Mouse (Mus musculus): ENCODE data around the gene Ccdc191. TPM values are rescaled to one million over a fixed set of nuclear protein-coding genes. Genes with fewer than 3 reads are reported as not detected.

Gene Ccdc191
- polyA plus RNA-seq, 1 experiment from 2014 or later: 14.4 TPM

- Histone ChIP-seq H3K27me3 (ENCODE audit: control insufficient read depth, insufficient read depth, low read length) (no peaks in the 10 kb centered on the region), H3K36me3 (ENCODE audit: control insufficient read depth, insufficient read depth, low read length) (no peaks in the 10 kb centered on the region), H3K27ac (replicated peaks; ENCODE audit: low read depth, low read length) (no peak overlapping the region), H3K4me1 (ENCODE audit: control insufficient read depth, insufficient read depth, low read length) (no peaks in the 10 kb centered on the region), H3K4me3 (ENCODE audit: low read depth, low read length) (no peak overlapping the region), H3K9ac (ENCODE audit: low read length) (no peak overlapping the region), H3K9me3 (ENCODE audit: control insufficient read depth, low read length) (no peaks in the 10 kb centered on the region), H3K4me2 (ENCODE audit: low read depth, severe bottlenecking) (no peak overlapping the region)
- 88% methylated on average over 8 of the region's 8 CpGs for WGBS
- ATAC-seq (ENCODE audit: insufficient number of reproducible peaks, low FRiP score, low TSS enrichment, low read depth): no peak
- no peak for DNase-seq (ENCODE audit: low spot score)
Measured at GRCm38 (mm10) chr16:43934856-43935255, 45.3 kb downstream of the Ccdc191 start.

GRCm38 (mm10) chr16:43935367-43935766 is 45.8 kb downstream of the Ccdc191 start:
- H3K4me3 ChIP-seq (ENCODE audit: low read depth, low read length): no peak overlapping the region
- DNase-seq (ENCODE audit: low spot score) (no peak), ATAC-seq (ENCODE audit: insufficient number of reproducible peaks, low FRiP score, low TSS enrichment, low read depth) (no peak)
- no peak overlapping the region for H3K4me2 ChIP-seq (ENCODE audit: low read depth, severe bottlenecking)
- no peaks in the 10 kb centered on the region for H3K27me3 ChIP-seq (ENCODE audit: control insufficient read depth, insufficient read depth, low read length)
- no peak overlapping the region for H3K9ac ChIP-seq (ENCODE audit: low read length)
- 88% methylated on average over 3 of the region's 3 CpGs for WGBS
- no peaks in the 10 kb centered on the region for H3K4me1 ChIP-seq (ENCODE audit: control insufficient read depth, insufficient read depth, low read length)
- no peak overlapping the region for H3K27ac ChIP-seq (replicated peaks; ENCODE audit: low read depth, low read length)
- no peaks in the 10 kb centered on the region for H3K9me3 ChIP-seq (ENCODE audit: control insufficient read depth, low read length)
- no peaks in the 10 kb centered on the region for H3K36me3 ChIP-seq (ENCODE audit: control insufficient read depth, insufficient read depth, low read length)

GRCm38 (mm10) chr16:43935892-43936291 is 46.3 kb downstream of the Ccdc191 start:
- Histone ChIP-seq H3K4me3 (ENCODE audit: low read depth, low read length) (no peak overlapping the region), H3K4me2 (ENCODE audit: low read depth, severe bottlenecking) (no peak overlapping the region), H3K4me1 (ENCODE audit: control insufficient read depth, insufficient read depth, low read length) (no peaks in the 10 kb centered on the region), H3K36me3 (ENCODE audit: control insufficient read depth, insufficient read depth, low read length) (no peaks in the 10 kb centered on the region), H3K9me3 (ENCODE audit: control insufficient read depth, low read length) (no peaks in the 10 kb centered on the region), H3K27me3 (ENCODE audit: control insufficient read depth, insufficient read depth, low read length) (no peaks in the 10 kb centered on the region), H3K9ac (ENCODE audit: low read length) (no peak overlapping the region), H3K27ac (replicated peaks; ENCODE audit: low read depth, low read length) (no peak overlapping the region)
- ATAC-seq (ENCODE audit: insufficient number of reproducible peaks, low FRiP score, low TSS enrichment, low read depth) (no peak), DNase-seq (ENCODE audit: low spot score) (no peak)
- 73% methylated on average over 3 of the region's 3 CpGs for WGBS

GRCm38 (mm10) chr16:43940846-43941245 is 51.2 kb downstream of the Ccdc191 start:
- Histone ChIP-seq H3K9me3 (ENCODE audit: control insufficient read depth, low read length) (no peaks in the 10 kb centered on the region), H3K4me1 (ENCODE audit: control insufficient read depth, insufficient read depth, low read length) (no peaks in the 10 kb centered on the region), H3K27ac (replicated peaks; ENCODE audit: low read depth, low read length) (no peak overlapping the region), H3K36me3 (ENCODE audit: control insufficient read depth, insufficient read depth, low read length) (no peaks in the 10 kb centered on the region), H3K4me3 (ENCODE audit: low read depth, low read length) (no peak overlapping the region), H3K9ac (ENCODE audit: low read length) (no peak overlapping the region), H3K27me3 (ENCODE audit: control insufficient read depth, insufficient read depth, low read length) (no peaks in the 10 kb centered on the region), H3K4me2 (ENCODE audit: low read depth, severe bottlenecking) (no peak overlapping the region)
- 40% methylated on average over 4 of the region's 4 CpGs for WGBS
- ATAC-seq (ENCODE audit: insufficient number of reproducible peaks, low FRiP score, low TSS enrichment, low read depth): no peak
- DNase-seq (ENCODE audit: low spot score): peak; percentile 36

- DNase-seq (ENCODE audit: low spot score) (no peak), ATAC-seq (ENCODE audit: insufficient number of reproducible peaks, low FRiP score, low TSS enrichment, low read depth) (no peak)
- H3K9ac ChIP-seq (ENCODE audit: low read length): no peak overlapping the region
- no peaks in the 10 kb centered on the region for H3K36me3 ChIP-seq (ENCODE audit: control insufficient read depth, insufficient read depth, low read length)
- no peaks in the 10 kb centered on the region for H3K4me1 ChIP-seq (ENCODE audit: control insufficient read depth, insufficient read depth, low read length)
- no peak overlapping the region for H3K4me2 ChIP-seq (ENCODE audit: low read depth, severe bottlenecking)
- no peaks in the 10 kb centered on the region for H3K9me3 ChIP-seq (ENCODE audit: control insufficient read depth, low read length)
- no peak overlapping the region for H3K27ac ChIP-seq (replicated peaks; ENCODE audit: low read depth, low read length)
- WGBS: 91% methylated on average over 3 of the region's 3 CpGs
- no peak overlapping the region for H3K4me3 ChIP-seq (ENCODE audit: low read depth, low read length)
- H3K27me3 ChIP-seq (ENCODE audit: control insufficient read depth, insufficient read depth, low read length): no peaks in the 10 kb centered on the region
Measured at GRCm38 (mm10) chr16:43945351-43945750, 55.8 kb downstream of the Ccdc191 start.

GRCm38 (mm10) chr16:43945869-43946268 is 56.3 kb downstream of the Ccdc191 start:
- Histone ChIP-seq H3K4me1 (ENCODE audit: control insufficient read depth, insufficient read depth, low read length) (no peaks in the 10 kb centered on the region), H3K9ac (ENCODE audit: low read length) (no peak overlapping the region), H3K9me3 (ENCODE audit: control insufficient read depth, low read length) (no peaks in the 10 kb centered on the region), H3K4me2 (ENCODE audit: low read depth, severe bottlenecking) (no peak overlapping the region), H3K27me3 (ENCODE audit: control insufficient read depth, insufficient read depth, low read length) (no peaks in the 10 kb centered on the region), H3K36me3 (ENCODE audit: control insufficient read depth, insufficient read depth, low read length) (no peaks in the 10 kb centered on the region), H3K4me3 (ENCODE audit: low read depth, low read length) (no peak overlapping the region), H3K27ac (replicated peaks; ENCODE audit: low read depth, low read length) (no peak overlapping the region)
- ATAC-seq (ENCODE audit: insufficient number of reproducible peaks, low FRiP score, low TSS enrichment, low read depth): no peak
- WGBS: 78% methylated on average over 3 of the region's 3 CpGs
- no peak for DNase-seq (ENCODE audit: low spot score)

- ATAC-seq (ENCODE audit: insufficient number of reproducible peaks, low FRiP score, low TSS enrichment, low read depth) (no peak), DNase-seq (ENCODE audit: low spot score) (no peak)
- no peaks in the 10 kb centered on the region for H3K9me3 ChIP-seq (ENCODE audit: control insufficient read depth, low read length)
Measured at GRCm38 (mm10) chr16:43951591-43951990, 62.0 kb downstream of the Ccdc191 start.

GRCm38 (mm10) chr16:43954913-43955312 is 65.3 kb downstream of the Ccdc191 start:
- ATAC-seq (ENCODE audit: insufficient number of reproducible peaks, low FRiP score, low TSS enrichment, low read depth): no peak
- WGBS: 78% methylated on average over 6 of the region's 6 CpGs
- Histone ChIP-seq H3K4me2 (ENCODE audit: low read depth, severe bottlenecking) (no peak overlapping the region), H3K27ac (replicated peaks; ENCODE audit: low read depth, low read length) (no peak overlapping the region), H3K9me3 (ENCODE audit: control insufficient read depth, low read length) (no peaks in the 10 kb centered on the region), H3K4me1 (ENCODE audit: control insufficient read depth, insufficient read depth, low read length) (no peaks in the 10 kb centered on the region), H3K27me3 (ENCODE audit: control insufficient read depth, insufficient read depth, low read length) (no peaks in the 10 kb centered on the region), H3K36me3 (ENCODE audit: control insufficient read depth, insufficient read depth, low read length) (no peaks in the 10 kb centered on the region), H3K9ac (ENCODE audit: low read length) (no peak overlapping the region), H3K4me3 (ENCODE audit: low read depth, low read length) (no peak overlapping the region)
- DNase-seq (ENCODE audit: low spot score): no peak

More at GRCm38 (mm10) chr16:43951591-43951990, 62.0 kb downstream of the Ccdc191 start:
- H3K27me3 ChIP-seq (ENCODE audit: control insufficient read depth, insufficient read depth, low read length): no peaks in the 10 kb centered on the region
- no peak overlapping the region for H3K9ac ChIP-seq (ENCODE audit: low read length)
- H3K4me3 ChIP-seq (ENCODE audit: low read depth, low read length): no peak overlapping the region
- H3K4me2 ChIP-seq (ENCODE audit: low read depth, severe bottlenecking): no peak overlapping the region
- no peaks in the 10 kb centered on the region for H3K4me1 ChIP-seq (ENCODE audit: control insufficient read depth, insufficient read depth, low read length)
- H3K36me3 ChIP-seq (ENCODE audit: control insufficient read depth, insufficient read depth, low read length): no peaks in the 10 kb centered on the region
- no peak overlapping the region for H3K27ac ChIP-seq (replicated peaks; ENCODE audit: low read depth, low read length)
- 80% methylated on average over 4 of the region's 4 CpGs for WGBS

- H3K4me3 ChIP-seq (ENCODE audit: low read depth, low read length): no peak overlapping the region
- no peaks in the 10 kb centered on the region for H3K9me3 ChIP-seq (ENCODE audit: control insufficient read depth, low read length)
- no peaks in the 10 kb centered on the region for H3K36me3 ChIP-seq (ENCODE audit: control insufficient read depth, insufficient read depth, low read length)
- ATAC-seq (ENCODE audit: insufficient number of reproducible peaks, low FRiP score, low TSS enrichment, low read depth) (0 out of 2 replicates have a peak, but pooled peaks have one; percentile 51), DNase-seq (ENCODE audit: low spot score) (no peak)
- no peak overlapping the region for H3K27ac ChIP-seq (replicated peaks; ENCODE audit: low read depth, low read length)
- WGBS: 53% methylated on average over 4 of the region's 4 CpGs
- H3K9ac ChIP-seq (ENCODE audit: low read length): no peak overlapping the region
- no peaks in the 10 kb centered on the region for H3K27me3 ChIP-seq (ENCODE audit: control insufficient read depth, insufficient read depth, low read length)
- H3K4me2 ChIP-seq (ENCODE audit: low read depth, severe bottlenecking): no peak overlapping the region
- H3K4me1 ChIP-seq (ENCODE audit: control insufficient read depth, insufficient read depth, low read length): no peaks in the 10 kb centered on the region
Measured at GRCm38 (mm10) chr16:43958038-43958437, 68.4 kb downstream of the Ccdc191 start.
